Comparison of ENCODE assay signal across 11 mouse cellular contexts in the genomic region with DNA sequence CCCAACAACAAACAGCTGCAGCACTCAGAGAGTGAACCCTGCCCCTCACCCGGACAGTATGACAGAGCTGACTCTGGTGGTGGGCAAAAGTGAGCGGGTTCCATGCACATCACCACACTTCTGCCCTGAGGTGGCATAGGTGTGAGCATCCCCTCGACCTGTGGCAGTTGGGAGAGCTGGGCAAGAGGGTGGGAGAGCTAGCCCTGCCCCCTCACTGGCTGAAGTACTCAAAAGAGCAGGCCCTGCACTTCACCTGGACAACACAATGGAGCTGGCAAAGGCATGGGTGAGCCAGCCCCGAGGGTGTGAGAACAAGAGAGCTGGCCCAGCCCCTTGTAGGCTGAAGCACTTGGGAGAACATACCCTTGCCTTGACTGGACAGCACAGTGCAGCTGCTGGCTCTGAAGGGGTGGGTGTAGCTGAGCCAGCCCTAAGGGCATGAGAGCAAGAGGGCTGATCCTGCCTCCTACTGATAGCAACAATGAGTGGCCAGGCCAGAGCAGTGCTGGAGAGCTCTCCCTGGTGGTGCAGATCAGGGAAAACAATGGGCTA.
DNase-seq lines count a peak whose midpoint lies in the region; ATAC-seq and TF ChIP-seq lines count a peak whose summit lies in the region.
"Had no signal": no experiment of that assay in that cellular context is flagged by ENCODE, and none has a peak within 500 bp of the region (broad histone marks: within the 10 kb centered on the region; RNA-seq: fewer than 3 reads in every experiment).

No protein-coding gene starts in this region.

- H3K27me3 ChIP-seq in embryonic facial prominence, embryonic 11.5 days (ENCODE audit: control insufficient read depth, insufficient read depth, low read length), result no peaks in the 10 kb centered on the region
- no peaks in the 10 kb centered on the region for H3K27me3 ChIP-seq in embryonic facial prominence, embryonic 10.5 days (replicated peaks; ENCODE audit: low read depth, poor library complexity, severe bottlenecking)
- H3K27me3 ChIP-seq in lung, embryonic 15.5 days, result no peaks in the 10 kb centered on the region
- no peaks in the 10 kb centered on the region for H3K27me3 ChIP-seq in forebrain, postnatal 0 days (ENCODE audit: insufficient read depth, low read length)
- no peaks in the 10 kb centered on the region for H3K27me3 ChIP-seq in neural tube, embryonic 15.5 days (replicated peaks)
- H3K27me3 ChIP-seq: limb, embryonic 13.5 days; neural tube, embryonic 13.5 days had no signal

- no peaks in the 10 kb centered on the region for H3K9me3 ChIP-seq in embryonic facial prominence, embryonic 11.5 days (replicated peaks; ENCODE audit: control insufficient read depth, low read length)
- no peaks in the 10 kb centered on the region for H3K9me3 ChIP-seq in embryonic facial prominence, embryonic 10.5 days
- H3K9me3 ChIP-seq in lung, embryonic 15.5 days, result no peaks in the 10 kb centered on the region
- no peaks in the 10 kb centered on the region for H3K9me3 ChIP-seq in forebrain, postnatal 0 days (ENCODE audit: low read length)
- no peaks in the 10 kb centered on the region for H3K9me3 ChIP-seq in neural tube, embryonic 15.5 days (replicated peaks)
- H3K9me3 ChIP-seq: limb, embryonic 13.5 days; neural tube, embryonic 13.5 days had no signal

- TF ChIP-seq CTCF in forebrain, postnatal 0 days (IDR thresholded peaks at IDR 0.05; ENCODE audit: low read depth), result no peak

- no peak overlapping the region for H3K9ac ChIP-seq in embryonic facial prominence, embryonic 11.5 days (replicated peaks; ENCODE audit: low read length)
- no peak overlapping the region for H3K9ac ChIP-seq in lung, embryonic 15.5 days
- H3K9ac ChIP-seq in forebrain, postnatal 0 days, result no peak overlapping the region
- H3K9ac ChIP-seq in neural tube, embryonic 15.5 days (replicated peaks), result no peak overlapping the region
- H3K9ac ChIP-seq: limb, embryonic 13.5 days; neural tube, embryonic 13.5 days had no signal

- DNase-seq in embryonic facial prominence, embryonic 11.5 days (ENCODE audit: low spot score), result no peak
- no peak for DNase-seq in embryonic facial prominence, embryonic 10.5 days (ENCODE audit: low spot score)
- no peak for DNase-seq in lung, postnatal 10 days
- no peak for DNase-seq in forebrain, postnatal 0 days
- no peak for DNase-seq in layer of hippocampus, postnatal 36 days
- no peak for DNase-seq in gastrocnemius, postnatal 25 days
- DNase-seq: thymus, adult 18-20 months had no signal

- no peak overlapping the region for H3K27ac ChIP-seq in embryonic facial prominence, embryonic 11.5 days (replicated peaks; ENCODE audit: low read depth, low read length)
- no peak overlapping the region for H3K27ac ChIP-seq in embryonic facial prominence, embryonic 10.5 days (replicated peaks)
- no peak overlapping the region for H3K27ac ChIP-seq in lung, embryonic 15.5 days
- no peak overlapping the region for H3K27ac ChIP-seq in forebrain, postnatal 0 days (ENCODE audit: low read depth, low read length)
- H3K27ac ChIP-seq in neural tube, embryonic 15.5 days (replicated peaks), result no peak overlapping the region
- H3K27ac ChIP-seq: limb, embryonic 13.5 days; neural tube, embryonic 13.5 days had no signal

- H3K4me2 ChIP-seq in embryonic facial prominence, embryonic 11.5 days (ENCODE audit: low read depth, low read length), result no peak overlapping the region
- no peak overlapping the region for H3K4me2 ChIP-seq in lung, embryonic 15.5 days
- no peak overlapping the region for H3K4me2 ChIP-seq in forebrain, postnatal 0 days (ENCODE audit: low read depth)
- no peak overlapping the region for H3K4me2 ChIP-seq in neural tube, embryonic 15.5 days
- H3K4me2 ChIP-seq: limb, embryonic 13.5 days; neural tube, embryonic 13.5 days had no signal

- no peaks in the 10 kb centered on the region for H3K36me3 ChIP-seq in embryonic facial prominence, embryonic 11.5 days (replicated peaks; ENCODE audit: control insufficient read depth, insufficient read depth, low read depth, low read length)
- H3K36me3 ChIP-seq in embryonic facial prominence, embryonic 10.5 days (replicated peaks), result no peaks in the 10 kb centered on the region
- H3K36me3 ChIP-seq in lung, embryonic 15.5 days, result no peaks in the 10 kb centered on the region
- H3K36me3 ChIP-seq in forebrain, postnatal 0 days (ENCODE audit: insufficient read depth), result no peaks in the 10 kb centered on the region
- no peaks in the 10 kb centered on the region for H3K36me3 ChIP-seq in neural tube, embryonic 15.5 days
- H3K36me3 ChIP-seq: limb, embryonic 13.5 days; neural tube, embryonic 13.5 days had no signal

- H3K4me3 ChIP-seq in embryonic facial prominence, embryonic 11.5 days (ENCODE audit: low read depth, low read length), result no peak overlapping the region
- no peak overlapping the region for H3K4me3 ChIP-seq in embryonic facial prominence, embryonic 10.5 days
- H3K4me3 ChIP-seq in lung, embryonic 15.5 days, result no peak overlapping the region
- H3K4me3 ChIP-seq in forebrain, postnatal 0 days (ENCODE audit: low read depth, low read length), result no peak overlapping the region
- no peak overlapping the region for H3K4me3 ChIP-seq in neural tube, embryonic 15.5 days (replicated peaks)
- H3K4me3 ChIP-seq: limb, embryonic 13.5 days; neural tube, embryonic 13.5 days had no signal

- 38% methylated on average over 4 of the region's 4 CpGs for WGBS in embryonic facial prominence, embryonic 11.5 days
- WGBS in embryonic facial prominence, embryonic 10.5 days, result 47% methylated on average over 4 of the region's 4 CpGs
- WGBS in lung, embryonic 15.5 days, result 52% methylated on average over 4 of the region's 4 CpGs
- WGBS in forebrain, postnatal 0 days, result 41% methylated on average over 4 of the region's 4 CpGs
- 65% methylated on average over 4 of the region's 4 CpGs for WGBS in neural tube, embryonic 15.5 days

- no peaks in the 10 kb centered on the region for H3K4me1 ChIP-seq in embryonic facial prominence, embryonic 11.5 days (ENCODE audit: control insufficient read depth, insufficient read depth, low read length)
- H3K4me1 ChIP-seq in embryonic facial prominence, embryonic 10.5 days, result no peaks in the 10 kb centered on the region
- no peaks in the 10 kb centered on the region for H3K4me1 ChIP-seq in lung, embryonic 15.5 days
- 0 out of 2 replicates have a peak, but pooled peaks cover 3% of the 10 kb centered on the region for H3K4me1 ChIP-seq in forebrain, postnatal 0 days (ENCODE audit: insufficient read depth)
- H3K4me1 ChIP-seq in neural tube, embryonic 15.5 days, result no peaks in the 10 kb centered on the region
- H3K4me1 ChIP-seq: limb, embryonic 13.5 days; neural tube, embryonic 13.5 days had no signal

- ATAC-seq in embryonic facial prominence, embryonic 11.5 days (replicated peaks; ENCODE audit: insufficient number of reproducible peaks, low FRiP score, low TSS enrichment, low read depth), result 0 out of 2 replicates have a peak, but pooled peaks have one; percentile 34
- peak; percentile 67 for ATAC-seq in lung, embryonic 15.5 days (ENCODE audit: borderline replicate concordance, extremely low read depth, low FRiP score, low TSS enrichment)
- ATAC-seq in forebrain, postnatal 0 days, result peak; percentile 36; the same call in 1 of the 2 replicates
- peak; percentile 47; the same call in 1 of the 2 replicates for ATAC-seq in neural tube, embryonic 15.5 days (ENCODE audit: low FRiP score)
